Comparison of ENCODE assay signal across 24 mouse cellular contexts in the genomic region with DNA sequence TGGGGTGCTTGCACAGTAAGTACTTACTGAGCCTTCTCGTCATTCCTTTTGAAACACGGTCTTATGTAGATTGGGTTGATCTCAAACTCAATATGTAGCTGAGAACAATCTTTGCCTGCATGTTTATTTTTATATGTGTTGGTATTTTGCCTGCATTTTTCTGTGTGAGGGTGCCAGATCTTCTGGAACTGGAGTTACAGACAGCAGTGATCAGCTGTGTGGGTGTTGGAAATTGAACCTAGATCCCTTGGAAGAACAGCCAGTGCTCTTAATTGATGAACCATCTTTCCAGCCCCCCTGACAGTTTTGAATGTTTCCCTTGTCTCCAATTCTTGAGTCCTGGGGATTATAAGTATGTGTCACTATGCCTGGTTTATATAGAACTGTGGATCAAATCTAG. TPM values are rescaled to one million over a fixed set of nuclear protein-coding genes. Genes with fewer than 3 reads are reported as not detected.
DNase-seq lines count a peak whose midpoint lies in the region; ATAC-seq lines count a peak whose summit lies in the region.
"Had no signal": no experiment of that assay in that cellular context is flagged by ENCODE, and none has a peak within 500 bp of the region (broad histone marks: within the 10 kb centered on the region; RNA-seq: fewer than 3 reads in every experiment).

No protein-coding gene starts in this region.

- no peak overlapping the region for H3K9ac ChIP-seq in heart, embryonic 11.5 days (ENCODE audit: low read depth, low read length)

- H3K4me1 ChIP-seq in heart, embryonic 10.5 days: peaks cover 15% of the 10 kb centered on the region
- peaks cover 9% of the 10 kb centered on the region for H3K4me1 ChIP-seq in heart, embryonic 11.5 days (ENCODE audit: control insufficient read depth, insufficient read depth, low read length)

- H3K27me3 ChIP-seq in heart, embryonic 10.5 days (ENCODE audit: insufficient read depth, poor library complexity, severe bottlenecking): no peaks in the 10 kb centered on the region
- H3K27me3 ChIP-seq in heart, embryonic 11.5 days (ENCODE audit: control insufficient read depth, insufficient read depth, low read length): no peaks in the 10 kb centered on the region
- H3K27me3 ChIP-seq: CH12.LX had no signal

- intact Hi-C loops in heart, postnatal 10 days (cut with DNase I): no loop called here

- H3K9me3 ChIP-seq in heart, embryonic 10.5 days: no peaks in the 10 kb centered on the region
- H3K9me3 ChIP-seq in heart, embryonic 11.5 days (replicated peaks; ENCODE audit: control insufficient read depth, low read length): no peaks in the 10 kb centered on the region

- no peak for ATAC-seq in heart, embryonic 11.5 days (replicated peaks; ENCODE audit: insufficient number of reproducible peaks, low FRiP score, low TSS enrichment)
- ATAC-seq: activated CD4-positive, CD25-positive, alpha-beta regulatory T cell, adult 4 months; CD4-positive, CD25-positive, alpha-beta regulatory T cell, adult 4 months; Patski had no signal

- no peak overlapping the region for H3K4me2 ChIP-seq in heart, embryonic 11.5 days

- H3K27ac ChIP-seq in heart, embryonic 10.5 days: no peak overlapping the region
- no peak overlapping the region for H3K27ac ChIP-seq in heart, embryonic 11.5 days (ENCODE audit: low read depth, low read length)

- peak; percentile 13 for DNase-seq in heart, embryonic 10.5 days (ENCODE audit: low spot score)
- DNase-seq in heart, postnatal 10 days: no peak
- peak; percentile 1 for DNase-seq in retina, embryonic 14.5 days (ENCODE audit: low spot score)
- no peak for DNase-seq in retina, postnatal 1 day
- DNase-seq in brain, adult 2 months (ENCODE audit: low read depth, low spot score): peak; percentile 39
- DNase-seq in fat pad, adult 2 months (ENCODE audit: extremely low read depth, low read depth, low spot score): peak; percentile 97
- no peak for DNase-seq in thymus, postnatal 0 days (ENCODE audit: low spot score)
- DNase-seq: adrenal gland, adult 2 months; adrenal gland, adult 8-10 months; adrenal gland, postnatal 10 days; adrenal gland, postnatal 14 days; adrenal gland, postnatal 25 days; adrenal gland, postnatal 36 days; B cell, adult 2 months; cerebellum, adult 11 months; cerebellum, adult 11-12 months; cerebellum, adult 18-20 months had no signal

- H3K36me3 ChIP-seq in heart, embryonic 10.5 days: no peaks in the 10 kb centered on the region
- H3K36me3 ChIP-seq in heart, embryonic 11.5 days (ENCODE audit: control insufficient read depth, insufficient read depth, low read length): no peaks in the 10 kb centered on the region
- H3K36me3 ChIP-seq: G1E had no signal

- WGBS in heart, embryonic 10.5 days: 86% methylated on average over 2 of the region's 2 CpGs
- 86% methylated on average over 2 of the region's 2 CpGs for WGBS in heart, embryonic 11.5 days (ENCODE audit: insufficient replicate concordance)

- H3K4me3 ChIP-seq in heart, embryonic 10.5 days: no peak overlapping the region
- no peak overlapping the region for H3K4me3 ChIP-seq in heart, embryonic 11.5 days (ENCODE audit: low read depth, low read length)

RNA-seq across cellular contexts. Expression of a gene that starts 4.9 kb away (rescaled TPM):
- polyA plus RNA-seq in heart, embryonic 10.5 days (2016; fragmentation: Nextera tagmentation; extraction: Ambion mirVana): 21.5 and 25.2 TPM in 2 replicates
- total RNA-seq in heart, postnatal 10 days (2021): 10 to 100 TPM; 32.8 to 35.0 TPM
- polyA plus RNA-seq in thymus, postnatal 0 days (2015; fragmentation: Nextera tagmentation; extraction: Ambion mirVana): 4.1 and 4.2 TPM in 2 replicates
- polyA plus RNA-seq in heart, embryonic 11.5 days (2014; fragmentation: Nextera tagmentation; extraction: Ambion mirVana): 23.3 and 24.0 TPM in 2 replicates
- total RNA-seq: MEL had no signal
- polyA plus RNA-seq: G1E had no signal

Comparison
In these comparisons a context has a peak if more than half of its experiments do, and no peak if none do; other contexts are left out.
1. DNase-seq: peak in heart, embryonic 10.5 days (single experiment), retina, embryonic 14.5 days (single experiment), brain, adult 2 months (single experiment) and fat pad, adult 2 months (single experiment); none in heart, postnatal 10 days (0 of 2), retina, postnatal 1 day (single experiment) and thymus, postnatal 0 days (single experiment).